Mouse (Mus musculus) testis, adult 2 months (tissue): ENCODE measurements around the gene Gm11168. TPM values are rescaled to one million over a fixed set of nuclear protein-coding genes. Genes with fewer than 3 reads are reported as not detected.
"Not testable (repeated sequence)": the region's sequence is repeated elsewhere in the genome, so short reads cannot be mapped to it uniquely, and the experiment has no call there.

Experiments
- H3K27ac ChIP-seq: fragments of 200-500 bp; 2 replicates; pipeline ENCODE4 v1.5.1; 2012; ENCODE audit warnings: low read depth, low read length; ENCODE audit not compliant: control insufficient read depth, insufficient read depth
- H3K27me3 ChIP-seq: fragments of 200-500 bp; 2 replicates; pipeline ENCODE4 v1.6.1; 2012; ENCODE audit warnings: mild to moderate bottlenecking, low read length, moderate library complexity; ENCODE audit not compliant: control insufficient read depth, insufficient read depth
- H3K36me3 ChIP-seq: fragments of 200-500 bp; 2 replicates; pipeline ENCODE4 v1.6.1; 2012; ENCODE audit warnings: mild to moderate bottlenecking, low read length; ENCODE audit not compliant: control insufficient read depth, insufficient read depth
- H3K4me1 ChIP-seq: fragments of 200-500 bp; 2 replicates; pipeline ENCODE4 v1.6.1; 2012; ENCODE audit warnings: low read length; ENCODE audit not compliant: control insufficient read depth, insufficient read depth
- H3K4me3 ChIP-seq: fragments of 200-500 bp; 2 replicates; pipeline ENCODE4 v1.5.1; 2012; ENCODE audit warnings: low read depth, mild to moderate bottlenecking, low read length, moderate library complexity, mixed read lengths; ENCODE audit not compliant: control insufficient read depth
- polyA plus RNA-seq: library from polyadenylated mRNA; depleted of rRNA; stranded (reverse); fragments of >200 nt; gene quantifications from 2 replicates; pipeline ENCODE4 v1.2.3, GENCODE M21; 2012

Gene Gm11168
- polyA plus RNA-seq, 1 experiment = not detected

DNA sequence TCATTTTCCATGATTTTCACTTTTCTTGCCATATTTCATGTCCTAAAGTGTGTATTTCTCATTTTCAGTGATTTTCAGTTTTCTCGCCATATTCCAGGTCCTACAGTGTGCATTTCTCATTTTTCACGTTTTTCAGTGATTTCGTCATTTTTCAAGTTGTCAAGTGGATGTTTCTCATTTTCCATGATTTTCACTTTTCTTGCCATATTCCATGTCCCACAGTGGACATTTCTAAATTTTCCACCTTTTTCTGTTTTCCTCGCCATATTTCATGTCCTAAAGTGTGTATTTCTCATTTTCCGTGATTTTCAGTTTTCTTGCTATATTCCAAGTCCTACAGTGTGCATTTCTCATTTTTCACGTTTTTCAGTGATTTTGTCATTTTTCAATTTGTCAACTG lies 12.8 kb downstream of the Gm11168 start:
- not testable (repeated sequence) for H3K27ac ChIP-seq, H3K27me3 ChIP-seq, H3K4me3 ChIP-seq, H3K36me3 ChIP-seq, H3K4me1 ChIP-seq

DNA sequence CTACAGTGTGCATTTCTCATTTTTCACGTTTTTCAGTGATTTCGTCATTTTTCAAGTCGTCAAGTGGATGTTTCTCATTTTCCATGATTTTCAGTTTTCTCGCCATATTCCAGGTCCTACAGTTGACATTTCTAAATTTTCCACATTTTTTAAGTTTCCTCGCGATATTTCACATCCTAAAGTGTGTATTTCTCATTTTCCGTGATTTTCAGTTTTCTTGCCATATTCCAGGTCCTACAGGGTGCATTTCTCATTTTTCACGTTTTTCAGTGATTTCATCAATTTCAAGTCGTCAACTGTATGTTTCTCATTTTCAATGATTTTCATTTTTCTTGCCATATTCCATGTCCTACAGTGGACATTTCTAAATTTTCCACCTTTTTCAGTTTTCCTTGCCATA lies 14.0 kb downstream of the Gm11168 start, which contains the start of gene Gm10719:
TSS of gene Gm10719 (plus strand) at position 301 of the 400 bp plus-strand sequence.
- not testable (repeated sequence) for H3K27me3 ChIP-seq, H3K27ac ChIP-seq, H3K4me1 ChIP-seq, H3K4me3 ChIP-seq, H3K36me3 ChIP-seq

DNA sequence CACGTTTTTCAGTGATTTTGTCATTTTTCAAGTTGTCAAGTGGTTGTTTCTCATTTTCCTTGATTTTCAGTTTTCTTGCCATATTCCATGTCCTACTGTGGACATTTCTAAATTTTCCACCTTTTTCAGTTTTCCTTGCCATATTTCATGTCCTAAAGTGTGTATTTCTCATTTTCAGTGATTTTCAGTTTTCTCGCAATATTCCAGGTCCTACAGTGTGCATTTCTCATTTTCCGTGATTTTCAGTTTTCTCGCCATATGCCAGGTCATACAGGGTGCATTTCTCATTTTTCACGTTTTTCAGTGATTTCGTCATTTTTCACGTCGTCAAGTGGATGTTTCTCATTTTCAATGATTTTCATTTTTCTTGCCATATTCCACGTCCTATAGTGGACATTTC lies 15.8 kb downstream of the Gm11168 start:
- H3K27ac ChIP-seq, H3K4me1 ChIP-seq, H3K36me3 ChIP-seq, H3K4me3 ChIP-seq, H3K27me3 ChIP-seq: not testable (repeated sequence)

DNA sequence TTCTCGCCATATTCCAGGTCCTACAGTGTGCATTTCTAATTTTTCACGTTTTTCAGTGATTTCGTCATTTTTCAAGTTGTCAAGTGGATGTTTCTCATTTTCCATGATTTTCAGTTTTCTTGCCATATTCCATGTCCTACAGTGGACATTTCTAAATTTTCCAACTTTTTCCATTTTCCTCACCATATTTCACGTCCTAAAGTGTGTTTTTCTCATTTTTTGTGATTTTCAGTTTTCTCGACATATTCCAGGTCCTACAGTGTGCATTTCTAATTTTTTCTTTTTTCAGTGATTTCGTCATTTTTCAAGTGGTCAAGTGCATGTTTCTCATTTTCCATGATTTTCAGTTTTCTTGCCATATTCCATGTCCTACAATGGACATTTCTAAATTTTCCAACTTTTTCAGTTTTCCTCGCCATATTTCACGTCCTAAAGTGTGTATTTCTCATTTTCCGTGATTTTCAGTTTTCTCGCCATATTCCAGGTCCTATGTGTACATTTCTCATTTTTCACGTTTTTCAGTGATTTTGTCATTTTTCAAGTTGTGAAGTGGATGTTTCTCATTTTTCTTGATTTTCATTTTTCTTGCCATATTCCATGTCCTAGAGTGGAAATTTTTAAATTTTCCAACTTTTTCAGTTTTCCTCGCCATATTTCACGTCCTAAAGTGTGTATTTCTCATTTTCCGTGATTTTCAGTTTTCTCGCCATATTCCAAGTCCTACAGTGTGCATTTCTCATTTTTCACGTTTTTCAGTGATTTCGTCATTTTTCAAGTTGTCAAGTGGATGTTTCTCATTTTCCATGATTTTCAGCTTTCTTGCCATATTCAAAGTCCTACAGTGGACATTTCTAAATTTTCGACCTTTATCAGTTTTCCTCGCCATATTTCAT lies 16.9 kb downstream of the Gm11168 start:
- not testable (repeated sequence) for H3K27ac ChIP-seq

DNA sequence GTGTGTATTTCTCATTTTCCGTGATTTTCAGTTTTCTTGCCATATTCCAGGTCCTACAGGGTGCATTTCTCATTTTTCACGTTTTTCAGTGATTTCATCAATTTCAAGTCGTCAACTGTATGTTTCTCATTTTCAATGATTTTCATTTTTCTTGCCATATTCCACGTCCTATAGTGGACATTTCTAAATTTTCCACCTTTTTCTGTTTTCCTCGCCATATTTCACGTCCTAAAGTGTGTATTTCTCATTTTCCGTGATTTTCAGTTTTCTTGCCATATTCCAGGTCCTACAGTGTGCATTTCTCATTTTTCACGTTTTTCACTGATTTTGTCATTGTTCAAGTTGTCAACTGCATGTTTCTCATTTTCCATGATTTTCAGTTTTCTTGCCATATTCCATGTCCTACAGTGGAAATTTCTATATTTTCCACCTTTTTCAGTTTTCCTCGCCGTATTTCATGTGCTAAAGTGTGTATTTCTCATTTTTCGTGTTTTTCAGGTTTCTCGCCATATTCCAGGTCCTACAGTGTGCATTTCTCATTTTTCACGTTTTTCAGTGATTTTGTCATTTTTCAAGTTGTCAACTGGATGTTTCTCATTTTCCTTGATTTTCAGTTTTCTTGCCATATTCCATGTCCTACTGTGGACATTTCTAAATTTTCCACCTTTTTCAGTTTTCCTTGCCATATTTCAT lies 19.3 kb downstream of the Gm11168 start:
- not testable (repeated sequence) for H3K36me3 ChIP-seq, H3K4me3 ChIP-seq, H3K4me1 ChIP-seq, H3K27ac ChIP-seq, H3K27me3 ChIP-seq

More for the DNA sequence above, 16.9 kb downstream of the Gm11168 start:
- H3K4me1 ChIP-seq, H3K36me3 ChIP-seq, H3K4me3 ChIP-seq, H3K27me3 ChIP-seq: not testable (repeated sequence)

DNA sequence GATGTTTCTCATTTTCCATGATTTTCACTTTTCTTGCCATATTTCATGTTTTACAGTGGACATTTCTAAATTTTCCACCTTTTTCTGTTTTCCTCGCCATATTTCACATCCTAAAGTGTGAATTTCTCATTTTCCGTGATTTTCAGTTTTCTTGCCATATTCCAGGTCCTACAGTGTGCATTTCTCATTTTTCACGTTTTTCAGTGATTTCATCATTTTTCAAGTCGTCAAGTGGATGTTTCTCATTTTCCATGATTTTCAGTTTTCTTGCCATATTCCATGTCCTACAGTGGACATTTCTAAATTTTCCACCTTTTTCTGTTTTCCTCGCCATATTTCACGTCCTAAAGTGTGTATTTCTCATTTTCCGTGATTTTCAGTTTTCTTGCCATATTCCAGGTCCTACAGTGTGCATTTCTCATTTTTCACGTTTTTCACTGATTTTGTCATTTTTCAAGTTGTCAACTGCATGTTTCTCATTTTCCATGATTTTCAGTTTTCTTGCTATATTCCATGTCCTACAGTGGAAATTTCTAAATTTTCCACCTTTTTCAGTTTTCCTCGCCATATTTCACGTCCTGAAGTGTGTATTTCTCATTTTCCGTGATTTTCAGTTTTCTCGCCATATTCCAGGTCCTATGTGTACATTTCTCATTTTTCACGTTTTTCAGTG lies 20.3 kb downstream of the Gm11168 start, which contains the start of gene Gm10718:
TSS of gene Gm10718 (plus strand) at position 236 of the 673 bp plus-strand sequence.
- not testable (repeated sequence) for H3K36me3 ChIP-seq, H3K4me1 ChIP-seq, H3K27ac ChIP-seq, H3K27me3 ChIP-seq, H3K4me3 ChIP-seq

DNA sequence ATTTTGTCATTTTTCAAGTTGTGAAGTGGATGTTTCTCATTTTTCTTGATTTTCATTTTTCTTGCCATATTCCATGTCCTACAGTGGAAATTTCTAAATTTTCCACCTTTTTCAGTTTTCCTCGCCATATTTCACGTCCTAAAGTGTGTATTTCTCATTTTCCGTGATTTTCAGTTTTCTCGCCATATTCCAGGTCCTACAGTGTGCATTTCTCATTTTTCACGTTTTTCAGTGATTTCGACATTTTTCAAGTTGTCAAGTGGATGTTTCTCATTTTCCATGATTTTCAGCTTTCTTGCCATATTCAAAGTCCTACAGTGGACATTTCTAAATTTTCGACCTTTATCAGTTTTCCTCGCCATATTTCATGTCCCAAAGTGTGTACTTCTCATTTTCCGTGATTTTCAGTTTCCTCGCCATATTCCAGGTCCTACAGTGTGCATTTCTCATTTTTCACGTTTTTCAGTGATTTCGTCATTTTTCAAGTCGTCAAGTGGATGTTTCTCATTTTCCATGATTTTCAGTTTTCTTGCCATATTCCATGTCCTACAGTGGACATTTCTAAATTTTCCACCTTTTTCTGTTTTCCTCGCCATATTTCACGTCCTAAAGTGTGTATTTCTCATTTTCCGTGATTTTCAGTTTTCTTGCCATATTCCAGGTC lies 21.0 kb downstream of the Gm11168 start:
- not testable (repeated sequence) for H3K4me3 ChIP-seq, H3K36me3 ChIP-seq, H3K4me1 ChIP-seq, H3K27ac ChIP-seq, H3K27me3 ChIP-seq

DNA sequence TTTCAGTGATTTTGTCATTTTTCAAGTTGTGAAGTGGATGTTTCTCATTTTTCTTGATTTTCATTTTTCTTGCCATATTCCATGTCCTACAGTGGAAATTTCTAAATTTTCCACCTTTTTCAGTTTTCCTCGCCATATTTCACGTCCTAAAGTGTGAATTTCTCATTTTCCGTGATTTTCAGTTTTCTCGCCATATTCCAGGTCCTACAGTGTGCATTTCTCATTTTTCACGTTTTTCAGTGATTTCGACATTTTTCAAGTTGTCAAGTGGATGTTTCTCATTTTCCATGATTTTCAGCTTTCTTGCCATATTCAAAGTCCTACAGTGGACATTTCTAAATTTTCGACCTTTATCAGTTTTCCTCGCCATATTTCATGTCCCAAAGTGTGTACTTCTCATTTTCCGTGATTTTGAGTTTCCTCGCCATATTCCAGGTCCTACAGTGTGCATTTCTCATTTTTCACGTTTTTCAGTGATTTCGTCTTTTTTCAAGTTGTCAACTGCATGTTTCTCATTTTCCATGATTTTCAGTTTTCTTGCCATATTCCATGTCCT lies 21.8 kb downstream of the Gm11168 start, which contains the start of gene Gm10717:
TSS of gene Gm10717 (plus strand) at position 506 of the 556 bp plus-strand sequence.
- not testable (repeated sequence) for H3K27ac ChIP-seq, H3K4me3 ChIP-seq, H3K27me3 ChIP-seq, H3K36me3 ChIP-seq, H3K4me1 ChIP-seq

DNA sequence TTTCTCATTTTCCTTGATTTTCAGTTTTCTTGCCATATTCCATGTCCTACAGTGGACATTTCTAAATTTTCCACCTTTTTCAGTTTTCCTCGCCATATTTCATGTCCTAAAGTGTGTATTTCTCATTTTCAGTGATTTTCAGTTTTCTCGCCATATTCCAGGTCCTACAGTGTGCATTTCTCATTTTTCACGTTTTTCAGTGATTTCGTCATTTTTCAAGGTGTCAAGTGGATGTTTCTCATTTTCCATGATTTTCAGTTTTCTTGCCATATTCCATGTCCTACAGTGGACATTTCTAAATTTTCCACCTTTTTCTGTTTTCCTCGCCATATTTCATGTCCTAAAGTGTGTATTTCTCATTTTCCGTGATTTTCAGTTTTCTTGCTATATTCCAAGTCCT lies 22.5 kb downstream of the Gm11168 start:
- H3K27ac ChIP-seq = not testable (repeated sequence)

DNA sequence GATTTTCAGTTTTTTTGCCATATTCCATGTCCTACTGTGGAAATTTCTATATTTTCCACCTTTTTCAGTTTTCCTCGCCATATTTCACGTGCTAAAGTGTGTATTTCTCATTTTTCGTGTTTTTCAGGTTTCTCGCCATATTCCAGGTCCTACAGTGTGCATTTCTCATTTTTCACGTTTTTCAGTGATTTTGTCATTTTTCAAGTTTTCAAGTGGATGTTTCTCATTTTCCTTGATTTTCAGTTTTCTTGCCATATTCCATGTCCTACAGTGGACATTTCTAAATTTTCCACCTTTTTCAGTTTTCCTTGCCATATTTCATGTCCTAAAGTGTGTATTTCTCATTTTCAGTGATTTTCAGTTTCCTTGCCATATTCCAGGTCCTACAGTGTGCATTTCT lies 23.0 kb downstream of the Gm11168 start:
- not testable (repeated sequence) for H3K27me3 ChIP-seq, H3K4me3 ChIP-seq, H3K4me1 ChIP-seq

More for the DNA sequence above, 22.5 kb downstream of the Gm11168 start:
- H3K4me1 ChIP-seq, H3K4me3 ChIP-seq, H3K27me3 ChIP-seq, H3K36me3 ChIP-seq: not testable (repeated sequence)

DNA sequence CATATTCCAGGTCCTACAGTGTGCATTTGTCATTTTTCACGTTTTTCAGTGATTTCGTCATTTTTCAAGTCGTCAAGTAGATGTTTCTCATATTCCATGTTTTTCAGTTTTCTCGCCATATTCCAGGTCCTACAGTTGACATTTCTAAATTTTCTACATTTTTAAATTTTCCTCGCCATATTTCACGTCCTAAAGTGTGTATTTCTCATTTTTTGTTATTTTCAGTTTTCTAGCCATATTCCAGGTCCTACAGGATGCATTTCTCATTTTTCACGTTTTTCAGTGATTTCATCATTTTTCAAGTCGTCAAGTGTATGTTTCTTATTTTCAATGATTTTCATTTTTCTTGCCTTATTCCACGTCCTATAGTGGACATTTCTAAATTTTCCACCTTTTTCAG lies 23.6 kb downstream of the Gm11168 start:
- not testable (repeated sequence) for H3K4me3 ChIP-seq, H3K27me3 ChIP-seq, H3K36me3 ChIP-seq, H3K4me1 ChIP-seq, H3K27ac ChIP-seq

More for the DNA sequence above, 23.0 kb downstream of the Gm11168 start:
- not testable (repeated sequence) for H3K36me3 ChIP-seq, H3K27ac ChIP-seq
